Mouse (Mus musculus): ENCODE measurements around the gene Evx2.

Gene Evx2

DNA sequence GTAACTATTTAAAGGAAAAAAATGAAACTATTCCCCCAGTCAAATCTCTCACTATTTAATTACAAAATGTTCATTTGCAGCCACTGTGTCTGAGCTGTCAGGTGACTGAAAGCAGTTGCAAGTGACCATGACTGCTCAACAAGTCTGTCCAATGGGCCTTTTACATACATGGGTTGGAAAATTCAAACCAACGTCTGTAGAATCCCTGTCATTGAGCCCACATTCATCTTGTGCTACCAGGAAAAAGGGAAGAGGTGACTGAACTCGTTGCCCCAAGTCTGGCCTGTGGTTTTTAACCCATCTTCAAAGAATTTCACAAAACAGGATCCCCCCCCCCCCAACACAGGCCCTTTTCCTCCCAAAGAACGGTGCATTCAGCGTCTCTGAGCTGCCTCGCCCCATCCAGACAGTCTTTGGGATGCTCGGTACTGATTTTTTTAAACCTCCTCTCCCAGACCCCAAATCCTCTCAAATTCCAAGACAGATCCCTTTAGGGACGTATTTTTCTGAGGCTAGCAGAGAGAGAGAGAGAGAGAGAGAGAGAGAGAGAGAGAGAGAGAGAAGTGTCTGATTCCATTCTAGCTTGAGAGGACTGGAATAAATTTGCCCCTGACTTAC, 36.6 kb upstream of the Evx2 start:
- ATAC-seq (ENCODE audit: insufficient number of reproducible peaks, low FRiP score, low TSS enrichment), result no peak

DNA sequence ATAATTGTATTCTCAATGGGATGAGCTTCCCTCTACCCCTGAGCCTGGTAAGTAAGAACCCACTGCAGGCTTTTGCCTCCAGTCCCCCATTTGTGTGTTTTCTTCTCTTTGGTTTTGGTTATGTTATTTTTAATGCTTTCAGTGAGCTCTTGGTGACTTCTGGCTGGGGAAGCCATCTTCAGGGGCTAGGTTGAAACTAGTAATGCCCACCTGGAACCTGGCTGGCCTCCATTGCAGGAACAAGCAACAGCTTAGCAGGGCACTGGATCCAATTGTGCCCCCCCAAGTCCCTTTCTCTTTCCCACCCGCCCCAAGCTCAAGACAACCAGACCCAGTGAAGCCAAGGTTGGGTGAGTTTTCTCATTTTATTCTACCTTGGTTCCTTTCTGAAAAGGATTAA, 36.0 kb upstream of the Evx2 start:
- no peak for ATAC-seq (ENCODE audit: insufficient number of reproducible peaks, low FRiP score, low TSS enrichment)

- no peak for ATAC-seq (ENCODE audit: insufficient number of reproducible peaks, low FRiP score, low TSS enrichment)
These were observed 34.7 kb upstream of the Evx2 start for GRCm38 (mm10) chr2:74694066-74694465.

DNA sequence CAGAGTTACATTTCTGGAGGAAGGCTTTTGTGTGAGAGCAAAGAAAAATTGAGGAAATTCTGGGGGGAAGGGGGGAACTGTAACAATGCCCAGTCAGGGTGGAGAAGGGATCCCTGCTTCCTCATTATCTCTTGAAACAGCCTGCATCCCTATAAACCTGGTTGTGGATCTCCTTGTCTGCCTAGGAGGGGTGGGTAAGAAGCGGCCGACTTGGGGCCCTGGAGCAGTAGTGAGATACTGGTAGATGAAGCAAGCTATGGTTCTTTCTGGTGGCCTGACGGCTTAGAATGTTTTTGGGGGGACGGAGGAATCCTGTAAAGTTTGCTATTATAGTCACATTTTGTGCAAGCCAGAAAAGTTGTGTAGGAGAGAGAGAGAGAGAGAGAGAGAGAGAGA, 34.1 kb upstream of the Evx2 start:
- ATAC-seq (ENCODE audit: insufficient number of reproducible peaks, low FRiP score, low TSS enrichment), result no peak

DNA sequence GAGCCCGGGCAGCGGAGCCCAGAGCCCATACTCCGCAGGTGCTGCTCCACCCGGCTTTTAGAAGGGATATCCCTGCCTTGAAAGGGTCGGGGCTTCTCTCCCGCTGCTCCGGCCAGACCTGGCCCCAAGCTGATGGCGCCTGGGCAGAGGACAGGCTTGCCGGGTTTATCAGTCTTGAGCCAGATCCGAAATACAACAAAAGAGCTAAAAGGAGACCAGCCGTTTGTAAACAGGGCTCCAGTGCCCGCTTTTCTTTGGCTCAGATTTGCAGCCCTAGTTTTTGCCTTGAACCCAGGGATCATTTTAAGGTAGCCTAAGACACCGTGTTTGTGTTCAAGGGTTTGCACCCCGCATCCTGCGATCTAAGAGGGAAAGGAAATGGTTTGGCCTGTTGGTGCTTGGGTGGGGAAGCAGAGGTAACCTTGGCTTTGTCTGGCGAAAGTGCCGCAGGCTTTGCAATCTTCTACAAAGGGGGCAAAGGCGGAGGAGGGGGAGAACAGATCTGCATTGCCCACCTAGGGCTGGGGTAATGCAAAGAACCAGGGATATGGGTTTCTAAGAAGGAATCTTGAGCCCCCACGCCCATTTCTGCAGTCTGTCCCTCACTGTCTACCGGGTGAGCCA, 33.6 kb upstream of the Evx2 start:
- no peak for ATAC-seq (ENCODE audit: insufficient number of reproducible peaks, low FRiP score, low TSS enrichment)

GRCm38 (mm10) chr2:74691995-74692807, 32.8 kb upstream of the Evx2 start:
- ATAC-seq (ENCODE audit: insufficient number of reproducible peaks, low FRiP score, low TSS enrichment), result no peak

GRCm38 (mm10) chr2:74691022-74691951, 31.9 kb upstream of the Evx2 start, which contains the start of gene Hoxd10:
Gene Hoxd10, plus strand, starts transcription at chr2:74691924.
- ATAC-seq (ENCODE audit: insufficient number of reproducible peaks, low FRiP score, low TSS enrichment), result no peak

- no peak for ATAC-seq (ENCODE audit: insufficient number of reproducible peaks, low FRiP score, low TSS enrichment)
These were observed 31.0 kb upstream of the Evx2 start for GRCm38 (mm10) chr2:74690338-74690716.

GRCm38 (mm10) chr2:74689574-74690337, 30.4 kb upstream of the Evx2 start:
- ATAC-seq (ENCODE audit: insufficient number of reproducible peaks, low FRiP score, low TSS enrichment), result no peak

- ATAC-seq (ENCODE audit: insufficient number of reproducible peaks, low FRiP score, low TSS enrichment), result no peak
These were observed 29.6 kb upstream of the Evx2 start for GRCm38 (mm10) chr2:74688795-74689573.

- ATAC-seq (ENCODE audit: insufficient number of reproducible peaks, low FRiP score, low TSS enrichment), result no peak
These were observed 28.6 kb upstream of the Evx2 start for GRCm38 (mm10) chr2:74687698-74688555.

DNA sequence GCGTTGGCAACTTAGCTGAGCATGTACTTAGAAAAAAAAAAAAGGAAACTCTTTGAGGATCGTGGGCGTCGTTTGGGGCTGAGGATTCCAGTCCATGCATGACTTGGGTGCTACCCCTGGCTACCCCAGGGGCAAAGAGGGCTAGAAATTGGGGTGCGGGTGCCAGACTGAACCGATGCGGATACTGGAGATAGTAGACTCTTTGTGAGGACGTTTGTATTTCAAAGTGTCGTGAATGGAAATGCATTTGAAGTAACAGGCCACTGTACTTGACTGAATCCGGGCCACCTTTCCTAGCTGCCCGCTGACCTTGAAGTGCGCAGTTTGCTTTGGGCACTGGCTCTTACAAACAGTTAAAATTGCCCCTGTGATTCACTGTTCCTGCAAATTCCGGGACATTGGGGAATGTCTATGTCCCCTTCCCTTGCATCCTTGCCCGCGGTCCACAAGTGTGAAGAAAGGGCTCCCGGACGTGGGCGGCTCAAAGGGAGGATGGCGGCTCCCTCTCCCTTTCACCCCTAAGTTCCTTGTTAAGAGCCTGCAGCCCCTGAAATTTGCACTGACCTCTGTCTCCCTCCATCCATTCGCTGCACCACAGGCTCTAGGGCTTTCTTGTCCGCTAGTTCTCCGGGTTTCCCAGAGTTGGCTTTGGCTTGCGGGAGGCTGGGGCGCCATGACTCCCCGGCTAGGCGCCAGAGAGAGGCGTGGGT, 27.8 kb upstream of the Evx2 start:
- no peak for ATAC-seq (ENCODE audit: insufficient number of reproducible peaks, low FRiP score, low TSS enrichment)

GRCm38 (mm10) chr2:74686301-74686987, 27.1 kb upstream of the Evx2 start:
- no peak for ATAC-seq (ENCODE audit: insufficient number of reproducible peaks, low FRiP score, low TSS enrichment)

GRCm38 (mm10) chr2:74685059-74685603, 25.8 kb upstream of the Evx2 start:
- no peak for ATAC-seq (ENCODE audit: insufficient number of reproducible peaks, low FRiP score, low TSS enrichment)

DNA sequence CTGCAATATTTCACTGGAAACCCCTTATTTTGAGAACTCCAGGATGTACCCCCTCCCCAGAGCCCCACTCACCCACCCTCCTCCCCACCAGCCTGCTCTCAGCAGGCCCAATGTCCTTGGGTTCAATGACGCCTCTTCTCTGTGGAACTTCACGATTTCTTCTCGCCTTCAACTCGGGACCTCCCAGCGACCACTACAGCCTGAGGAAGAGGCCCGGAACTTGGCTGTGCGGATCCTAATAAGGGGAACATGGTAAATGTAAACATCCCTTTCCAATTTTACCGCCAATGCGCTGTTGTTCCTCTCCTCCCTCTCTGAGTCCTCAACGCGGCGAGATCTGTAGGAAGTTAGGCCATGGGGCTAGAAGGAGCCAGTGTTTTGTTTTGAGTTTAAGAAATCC, 24.7 kb upstream of the Evx2 start:
- ATAC-seq (ENCODE audit: insufficient number of reproducible peaks, low FRiP score, low TSS enrichment), result no peak

DNA sequence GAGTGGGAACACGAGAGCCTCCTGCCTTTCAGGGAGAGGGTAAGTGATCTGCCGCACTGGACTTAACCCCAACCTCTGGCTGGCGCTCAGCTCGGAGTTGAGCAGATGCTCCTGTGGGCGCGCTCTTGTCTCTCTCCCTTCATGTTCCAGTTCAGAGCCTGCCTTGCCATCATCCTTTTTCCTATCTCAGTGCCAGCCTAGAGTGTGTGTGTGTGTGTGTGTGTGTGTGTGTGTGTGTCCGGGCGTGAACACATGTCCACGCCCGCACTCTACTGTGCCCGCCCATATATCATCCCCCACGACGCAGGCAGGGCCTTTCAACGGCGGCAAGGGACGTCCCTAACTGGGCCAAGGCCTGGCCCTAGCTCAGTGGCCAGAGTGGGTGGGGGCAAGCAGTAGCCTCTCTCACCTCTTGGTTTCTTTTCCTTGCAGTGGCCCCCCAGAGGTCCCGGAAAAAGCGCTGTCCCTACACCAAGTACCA, 24.2 kb upstream of the Evx2 start:
- no peak for ATAC-seq (ENCODE audit: insufficient number of reproducible peaks, low FRiP score, low TSS enrichment)

GRCm38 (mm10) chr2:74682796-74683195, 23.4 kb upstream of the Evx2 start:
- no peak for ATAC-seq (ENCODE audit: insufficient number of reproducible peaks, low FRiP score, low TSS enrichment)

Measured in cerebellum, adult (tissue).